Mouse (Mus musculus) heart, adult 2 months (tissue): ENCODE results near the gene Smug1. TPM values are rescaled to one million over a fixed set of nuclear protein-coding genes. Genes with fewer than 3 reads are reported as not detected.

Experiments
- DNase-seq, 2 experiments: peaks; one replicate each; pipeline ENCODE4 v3.0.0; 2021
- H3K27ac ChIP-seq: fragments of 200-600 bp; 2 replicates; pipeline ENCODE4 v1.8.1; 2022
- H3K27me3 ChIP-seq: fragments of 200-500 bp; 2 replicates; pipeline ENCODE4 v1.6.1; 2012; ENCODE audit warnings: mild to moderate bottlenecking, low read length, inconsistent platforms, mixed read lengths; ENCODE audit not compliant: control insufficient read depth, insufficient read depth
- H3K36me3 ChIP-seq: fragments of 200-500 bp; 2 replicates; pipeline ENCODE4 v1.6.1; 2012; ENCODE audit warnings: low read length, inconsistent platforms; ENCODE audit not compliant: control insufficient read depth, insufficient read depth
- H3K4me1 ChIP-seq: fragments of 200-500 bp; 2 replicates; pipeline ENCODE4 v1.6.1; 2011; ENCODE audit warnings: low read length; ENCODE audit not compliant: control insufficient read depth, insufficient read depth
- H3K4me3 ChIP-seq: fragments of 200-600 bp; 2 replicates; pipeline ENCODE4 v1.8.1; 2022
- H3K79me2 ChIP-seq: fragments of 200-500 bp; replicated peaks from 2 replicates; pipeline ENCODE4 v1.6.1; 2012; ENCODE audit warnings: mild to moderate bottlenecking, inconsistent platforms, low read length, moderate library complexity, mixed read lengths; ENCODE audit not compliant: control insufficient read depth, insufficient read depth
- H3K9ac ChIP-seq: fragments of 200-500 bp; 2 replicates; pipeline ENCODE4 v1.6.1; 2012; ENCODE audit warnings: low read depth, mild to moderate bottlenecking, control low read depth, inconsistent platforms, low read length, mixed read lengths
- CTCF ChIP-seq: fragments of 200-600 bp; IDR thresholded peaks from 2 replicates; pipeline ENCODE4 v1.8.1; 2022; ENCODE audit warnings: antibody characterized with exemption, mild to moderate bottlenecking, moderate library complexity
- EP300 ChIP-seq: fragments of 200-500 bp; IDR thresholded peaks from 2 replicates; pipeline ENCODE4 v1.6.1; 2011; ENCODE audit warnings: low read depth, low read length, control low read depth; ENCODE audit not compliant: insufficient read depth
- POLR2A ChIP-seq: fragments of 200-500 bp; IDR thresholded peaks from 2 replicates; pipeline ENCODE4 v1.6.1; 2011; ENCODE audit warnings: mild to moderate bottlenecking, low read depth, low read length, control low read depth; ENCODE audit not compliant: insufficient read depth
- WGBS: fragments of 180-500 bp; shearing (Covaris S2); methylation state at CpG from one replicate; pipeline ENCODE4 v1.1.7; 2018; 5-methylcytosine and 5-hydroxymethylcytosine counted together
- intact Hi-C: fragments of 180-260 bp; cut with DNase I; formaldehyde crosslinking; loops from one replicate; pipeline ENCODE4 v1.15.1; 2025
- polyA plus RNA-seq: library from polyadenylated mRNA; depleted of rRNA; stranded (reverse); fragments of >200 nt; gene quantifications from 2 replicates; pipeline ENCODE4 v1.2.3, GENCODE M21; 2012
- total RNA-seq, 2 experiments: library from RNA; stranded (reverse); gene quantifications; 2 replicates each; pipeline ENCODE4 v1.2.3; 2021

Smug1 gene
- total and polyA plus RNA-seq, 3 experiments, result 13.3 to 15.2 (median 13.9) TPM

DNA sequence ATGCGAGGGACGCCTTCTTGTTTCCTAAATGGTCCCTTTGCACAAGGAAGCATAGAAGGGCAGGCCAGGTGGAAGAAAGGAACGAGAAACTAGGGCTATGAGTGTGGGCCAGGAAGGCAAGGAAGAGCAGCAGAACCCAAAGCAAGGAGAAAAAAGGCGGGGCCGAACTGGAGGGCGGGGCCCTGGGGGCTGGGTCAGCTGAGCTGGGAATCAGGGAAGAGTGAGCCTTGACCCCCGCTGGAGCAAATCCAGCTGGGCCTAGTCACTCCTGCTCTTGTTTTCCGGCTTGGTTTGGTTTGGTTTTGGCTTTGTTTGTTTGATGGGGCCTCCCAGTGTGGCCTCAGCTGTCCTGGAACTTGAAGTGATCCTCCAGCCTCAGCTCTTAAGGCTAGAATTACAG lies 4.4 kb upstream of the Smug1 start:
- Histone ChIP-seq H3K36me3 (no peaks in the 10 kb centered on the region), H3K79me2 (no peaks in the 10 kb centered on the region), H3K27ac (no peak overlapping the region), H3K4me1 (no peaks in the 10 kb centered on the region), H3K4me3 (no peak overlapping the region), H3K9ac (no peak overlapping the region), H3K27me3 (peaks cover 10% of the 10 kb centered on the region)
- DNase-seq, result no peak
- 39% methylated on average over 8 of the region's 8 CpGs for WGBS
- intact Hi-C loops, result loop anchor here (5.0 kb wide), 1 partner anchor 474 kb away; no protein-coding TSS in a partner anchor
- no peak for TF ChIP-seq EP300
- no peak for TF ChIP-seq CTCF
- no peak for TF ChIP-seq POLR2A

DNA sequence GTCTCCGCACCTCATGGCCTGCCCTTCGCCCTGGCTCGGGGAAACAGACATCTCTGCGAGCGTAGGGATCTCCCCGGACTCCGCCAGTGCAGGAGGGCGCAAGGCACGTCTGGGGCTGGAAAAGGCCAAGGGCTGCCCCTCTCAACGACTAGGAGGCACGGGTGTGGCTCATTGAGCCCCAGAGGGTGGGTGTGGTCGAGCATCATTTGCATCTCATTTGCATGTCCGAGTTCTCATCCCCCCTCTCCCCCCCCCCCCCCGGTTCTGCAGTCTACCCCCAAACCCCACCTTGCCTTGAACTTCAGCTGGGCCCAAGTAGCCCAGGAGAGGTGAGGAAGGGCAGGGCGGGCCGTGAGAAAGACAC lies 3.4 kb upstream of the Smug1 start:
- 27% methylated on average over 15 of the region's 16 CpGs for WGBS
- H3K27me3 ChIP-seq, result peaks cover 10% of the 10 kb centered on the region
- H3K79me2 ChIP-seq, result no peaks in the 10 kb centered on the region
- TF ChIP-seq POLR2A (no peak), EP300 (no peak), CTCF (no peak)
- no peak for DNase-seq
- intact Hi-C loops, result loop anchor here (5.0 kb wide), 1 partner anchor 473 kb away; no protein-coding TSS in a partner anchor
- H3K4me3 ChIP-seq, result no peak overlapping the region
- no peak overlapping the region for H3K9ac ChIP-seq
- H3K4me1 ChIP-seq, result peaks cover under 1% of the 10 kb centered on the region
- H3K27ac ChIP-seq, result no peak overlapping the region
- no peaks in the 10 kb centered on the region for H3K36me3 ChIP-seq

GRCm38 (mm10) chr15:103169612-103170315 lies 2.9 kb upstream of the Smug1 start:
- Histone ChIP-seq H3K9ac (no peak overlapping the region), H3K4me3 (no peak overlapping the region; the same call in 1 of the 2 replicates), H3K4me1 (peaks cover 1% of the 10 kb centered on the region), H3K36me3 (no peaks in the 10 kb centered on the region), H3K27me3 (peaks cover 10% of the 10 kb centered on the region), H3K79me2 (no peaks in the 10 kb centered on the region), H3K27ac (no peak overlapping the region)
- 18% methylated on average over 26 of the region's 26 CpGs for WGBS
- intact Hi-C loops, result loop anchor here (5.0 kb wide), 1 partner anchor 472 kb away; no protein-coding TSS in a partner anchor
- no peak for DNase-seq
- TF ChIP-seq CTCF (no peak), POLR2A (no peak), EP300 (no peak)

- Histone ChIP-seq H3K36me3 (no peaks in the 10 kb centered on the region), H3K9ac (peak overlapping the region; percentile 47), H3K27ac (no peak overlapping the region), H3K79me2 (no peaks in the 10 kb centered on the region), H3K4me1 (peaks cover 1% of the 10 kb centered on the region), H3K4me3 (peak overlapping the region; percentile 54), H3K27me3 (peaks cover 10% of the 10 kb centered on the region)
- DNase-seq, result peak; percentile 42 to 52
- intact Hi-C loops, result no loop called here
- 2% methylated on average over 63 of the region's 63 CpGs for WGBS
- TF ChIP-seq CTCF (no peak), EP300 (no peak), POLR2A (no peak)
Observed at GRCm38 (mm10) chr15:103168801-103169611, 2.1 kb upstream of the Smug1 start.

GRCm38 (mm10) chr15:103167786-103168185 lies 894 bp upstream of the Smug1 start:
- Histone ChIP-seq H3K27me3 (peaks cover 10% of the 10 kb centered on the region), H3K9ac (no peak overlapping the region), H3K4me3 (no peak overlapping the region), H3K27ac (no peak overlapping the region), H3K79me2 (no peaks in the 10 kb centered on the region), H3K4me1 (peaks cover 3% of the 10 kb centered on the region), H3K36me3 (no peaks in the 10 kb centered on the region)
- TF ChIP-seq POLR2A, result no peak
- no peak for TF ChIP-seq CTCF
- no peak for TF ChIP-seq EP300
- DNase-seq, result no peak
- intact Hi-C loops, result no loop called here
- WGBS, result 33% methylated on average over 3 of the region's 3 CpGs

- Histone ChIP-seq H3K27ac (no peak overlapping the region), H3K27me3 (peaks cover 10% of the 10 kb centered on the region), H3K9ac (no peak overlapping the region), H3K79me2 (no peaks in the 10 kb centered on the region), H3K4me3 (no peak overlapping the region), H3K4me1 (peaks cover 3% of the 10 kb centered on the region), H3K36me3 (no peaks in the 10 kb centered on the region)
- intact Hi-C loops, result loop anchor here (1.0 to 2.0 kb wide), 2 partner anchors 153 to 179 kb away; no protein-coding TSS in a partner anchor
- DNase-seq, result no peak
- 34% methylated on average over 5 of the region's 5 CpGs for WGBS
- TF ChIP-seq POLR2A (no peak), CTCF (no peak), EP300 (no peak)
Observed at GRCm38 (mm10) chr15:103165924-103166323, 968 bp downstream of the Smug1 start.
